Mouse (Mus musculus): ENCODE results near the gene Nebl. TPM values are rescaled to one million over a fixed set of nuclear protein-coding genes. Genes with fewer than 3 reads are reported as not detected.
A peak's percentile ranks its signal among the peaks of the same experiment; 100 is the strongest.

Nebl gene
- total and polyA plus RNA-seq, 3 experiments: 4.7 to 5.4 TPM; not detected in 1

- no peak for TF ChIP-seq GATA1 (IDR thresholded peaks at IDR 0.05; ENCODE audit: low read depth, low read length)
- TF ChIP-seq CTCF (IDR thresholded peaks at IDR 0.05 in 2 of 3, conservative IDR thresholded peaks at IDR 0.05 in 1 of 3; ENCODE audit: control insufficient read depth in 1 of 3, insufficient read depth in 1 of 3, low read depth in 2 of 3, low read length in 3 of 3, poor library complexity in 1 of 3, severe bottlenecking in 1 of 3): peak; percentile 16 to 76 (median 40); a peak in 5 of 6 replicates
- peak; percentile 67 for TF ChIP-seq SMC3 (IDR thresholded peaks at IDR 0.05; ENCODE audit: low read depth, low read length)
- TF ChIP-seq MAZ (IDR thresholded peaks at IDR 0.05; ENCODE audit: low read depth, low read length): no peak
- TF ChIP-seq MYB (IDR thresholded peaks at IDR 0.05; ENCODE audit: low read depth, low read length): no peak
- no peak for TF ChIP-seq JUND (IDR thresholded peaks at IDR 0.05; ENCODE audit: low read depth, low read length)
- no peak for TF ChIP-seq MXI1 (IDR thresholded peaks at IDR 0.05; ENCODE audit: low read depth, low read length)
- no peak for TF ChIP-seq POLR2A (IDR thresholded peaks at IDR 0.05; ENCODE audit: control insufficient read depth in 1 of 2, insufficient read depth in 1 of 2, low read depth in 1 of 2, low read length in 2 of 2, poor library complexity in 1 of 2)
- TF ChIP-seq MYC (IDR thresholded peaks at IDR 0.05; ENCODE audit: low read depth, low read length): no peak
- TF ChIP-seq GABPA (IDR thresholded peaks at IDR 0.05; ENCODE audit: low read depth, low read length): no peak
- TF ChIP-seq ZKSCAN1 (IDR thresholded peaks at IDR 0.05; ENCODE audit: low read depth, low read length): no peak
- TF ChIP-seq HCFC1 (IDR thresholded peaks at IDR 0.05; ENCODE audit: low read depth, low read length): no peak
These were observed 308.3 kb downstream of the Nebl start (continued) for GRCm38 (mm10) chr2:17422967-17423366.

- TF ChIP-seq BHLHE40 (IDR thresholded peaks at IDR 0.05; ENCODE audit: borderline replicate concordance, low read depth, low read length): no peak
- TF ChIP-seq RAD21 (IDR thresholded peaks at IDR 0.05; ENCODE audit: low read depth, low read length): peak; percentile 98
- peak; percentile 82 for TF ChIP-seq SMC3 (IDR thresholded peaks at IDR 0.05; ENCODE audit: low read depth, low read length)
- TF ChIP-seq UBTF (IDR thresholded peaks at IDR 0.05; ENCODE audit: borderline replicate concordance, insufficient read depth, low read depth, low read length): no peak
- no peak for TF ChIP-seq TCF12 (IDR thresholded peaks at IDR 0.05; ENCODE audit: low read depth, low read length)
- TF ChIP-seq MXI1 (IDR thresholded peaks at IDR 0.05; ENCODE audit: low read depth, low read length): no peak
- TF ChIP-seq CTCF (IDR thresholded peaks at IDR 0.05 in 2 of 3, conservative IDR thresholded peaks at IDR 0.05 in 1 of 3; ENCODE audit: control insufficient read depth in 1 of 3, insufficient read depth in 1 of 3, low read depth in 2 of 3, low read length in 3 of 3, poor library complexity in 1 of 3, severe bottlenecking in 1 of 3): peak in 1 of 3 experiments; percentile 77; a peak in 3 of 6 replicates
- no peak for TF ChIP-seq GATA1 (IDR thresholded peaks at IDR 0.05; ENCODE audit: low read depth, low read length)
- no peak for TF ChIP-seq NELFE (IDR thresholded peaks at IDR 0.05; ENCODE audit: low read depth, low read length)
- TF ChIP-seq ZC3H11A (IDR thresholded peaks at IDR 0.05; ENCODE audit: low read depth, low read length): peak; percentile 91
- no peak for TF ChIP-seq SIN3A (IDR thresholded peaks at IDR 0.05; ENCODE audit: low read length)
- no peaks in the 10 kb centered on the region; a peak in 1 of 4 replicates for H3K27me3 ChIP-seq (ENCODE audit: control insufficient read depth in 1 of 2, insufficient read depth in 2 of 2, low read length in 2 of 2)
- DNase-seq (ENCODE audit: low read depth, low spot score): peak; percentile 42
- no peak overlapping the region for H3K4me3 ChIP-seq (ENCODE audit: control insufficient read depth in 1 of 2, insufficient read depth in 1 of 2, low read depth in 2 of 2, low read length in 2 of 2)
- H3K36me3 ChIP-seq (ENCODE audit: control insufficient read depth in 1 of 2, insufficient read depth in 2 of 2, low read length in 2 of 2): no peaks in the 10 kb centered on the region
- H3K9ac ChIP-seq (ENCODE audit: control insufficient read depth, low read depth, low read length, poor library complexity, severe bottlenecking): no peak overlapping the region
- H3K27ac ChIP-seq (ENCODE audit: control insufficient read depth, low read depth, low read length): no peak overlapping the region
- H3K9me3 ChIP-seq (replicated peaks; ENCODE audit: insufficient read depth, low read length): no peaks in the 10 kb centered on the region
- no peaks in the 10 kb centered on the region for H3K4me1 ChIP-seq (ENCODE audit: control insufficient read depth in 1 of 2, insufficient read depth in 2 of 2, low read length in 2 of 2)
- H3K79me2 ChIP-seq (ENCODE audit: control insufficient read depth, insufficient read depth, low read length, poor library complexity): no peaks in the 10 kb centered on the region
These were observed 315.9 kb downstream of the Nebl start for GRCm38 (mm10) chr2:17415347-17415746.
